Mouse (Mus musculus) urinary bladder, postnatal 14 days (tissue): ENCODE results near the gene Dnajc7.
"Not testable (repeated sequence)": the region's sequence is repeated elsewhere in the genome, so short reads cannot be mapped to it uniquely, and the experiment has no call there.

ENCODE experiments used
- DNase-seq: peaks from one replicate; pipeline ENCODE4 v3.0.0; 2021; ENCODE audit warnings: low spot score

The Dnajc7 gene

DNA sequence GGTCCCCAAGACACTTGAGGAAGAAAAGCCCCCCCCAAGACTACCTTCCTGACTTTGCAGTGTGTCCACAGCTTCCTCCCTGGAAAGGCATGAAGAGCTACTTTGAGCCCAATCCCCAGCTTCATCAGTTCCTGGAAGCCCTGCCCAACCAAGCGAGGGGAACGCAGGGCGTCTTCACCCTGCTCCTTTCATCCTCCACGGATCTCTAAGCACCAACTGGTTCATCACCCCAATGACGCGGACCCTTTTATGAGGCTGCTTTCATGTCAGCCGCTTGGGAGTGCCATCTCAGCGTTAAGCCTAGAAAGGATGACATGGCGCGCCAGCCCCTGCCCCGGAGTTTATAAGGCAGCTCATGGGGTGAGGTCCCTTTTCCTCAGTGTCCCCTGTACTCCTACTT lies at the start of gene Dnajc7:
Dnajc7 (minus strand) TSS at position 187 of the 400 bp plus-strand sequence.
- DNase-seq = no peak

DNA sequence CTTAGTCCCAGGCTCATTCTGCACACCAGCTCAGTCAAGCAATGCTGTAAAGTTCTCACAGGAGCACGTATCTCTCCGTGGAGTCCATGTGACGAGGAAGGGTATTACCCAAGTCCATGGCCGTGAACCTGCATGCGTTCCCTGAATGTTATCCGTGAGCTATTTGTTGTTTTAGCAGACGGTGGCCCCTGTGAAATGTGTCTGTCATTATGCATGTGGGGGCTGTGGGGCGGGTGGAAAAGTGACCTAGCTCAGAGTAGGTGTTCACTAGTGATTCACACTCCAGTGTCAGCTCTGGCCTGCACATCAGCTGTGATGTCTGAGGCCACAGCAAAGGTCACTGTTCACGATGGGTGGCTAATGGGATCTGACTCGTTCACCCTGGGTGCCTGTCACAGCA lies 39.8 kb upstream of the Dnajc7 start:
- DNase-seq = no peak

- DNase-seq = no peak
These were observed 36.5 kb upstream of the Dnajc7 start for GRCm38 (mm10) chr11:100656458-100656857.

DNA sequence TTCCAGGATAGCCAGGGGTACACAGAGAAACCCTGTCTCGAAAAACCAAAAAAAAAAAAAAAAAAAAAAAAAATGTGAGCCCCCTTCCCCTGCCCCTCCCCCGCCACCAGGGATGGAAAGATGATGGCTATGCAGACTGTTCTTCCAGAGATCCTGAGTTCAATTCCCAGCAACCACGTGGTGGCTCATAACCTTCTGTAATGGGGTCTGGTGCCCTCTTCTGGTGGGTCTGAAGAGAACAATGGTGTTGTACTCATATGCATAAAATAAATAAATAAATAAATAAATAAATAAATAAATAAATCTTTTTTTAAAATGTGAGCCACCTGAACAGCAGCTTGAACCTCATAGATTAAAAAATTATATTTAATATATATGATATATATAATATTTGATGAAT lies 35.6 kb upstream of the Dnajc7 start:
- not testable (repeated sequence) for DNase-seq

GRCm38 (mm10) chr11:100651748-100652147 lies 31.8 kb upstream of the Dnajc7 start:
- DNase-seq = no peak

DNA sequence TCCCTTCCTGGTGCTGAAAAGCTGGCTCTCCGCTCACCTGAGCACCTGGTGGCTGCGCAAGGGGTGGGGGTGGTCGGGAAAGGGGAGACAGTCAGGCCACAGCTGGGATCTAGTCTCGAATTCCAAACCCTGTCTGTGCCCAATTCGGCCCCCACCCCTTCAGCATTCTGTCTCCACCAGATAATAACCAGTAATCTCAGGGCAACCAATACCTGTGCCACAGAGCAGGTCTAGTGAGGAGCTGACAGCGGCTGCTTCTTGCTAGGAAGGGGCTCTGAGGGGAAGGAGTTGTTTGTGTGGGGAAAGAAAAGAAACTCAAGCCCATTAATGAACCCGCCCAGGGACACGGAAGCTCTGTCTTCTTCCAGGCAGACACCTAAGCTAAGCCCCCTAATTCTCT lies 31.2 kb upstream of the Dnajc7 start:
- no peak for DNase-seq

DNA sequence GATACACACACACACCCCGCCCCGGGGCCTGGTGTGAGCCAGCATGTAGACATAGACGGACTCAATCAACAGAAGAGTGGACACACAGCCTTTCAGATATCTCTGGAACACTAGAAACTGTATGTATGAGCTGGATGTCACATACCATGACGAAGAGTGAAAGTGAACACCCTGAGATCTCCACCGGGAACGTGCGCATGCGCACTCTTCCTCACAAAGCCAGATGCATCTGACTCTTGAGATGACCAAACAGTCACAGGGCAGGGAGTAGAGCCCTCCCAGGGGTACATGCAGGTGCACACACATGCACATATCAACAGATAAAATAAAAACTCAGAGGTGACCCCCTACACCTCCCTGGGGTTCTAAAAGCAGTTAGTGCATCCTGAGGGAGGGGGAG lies 28.4 kb upstream of the Dnajc7 start:
- DNase-seq = no peak

DNA sequence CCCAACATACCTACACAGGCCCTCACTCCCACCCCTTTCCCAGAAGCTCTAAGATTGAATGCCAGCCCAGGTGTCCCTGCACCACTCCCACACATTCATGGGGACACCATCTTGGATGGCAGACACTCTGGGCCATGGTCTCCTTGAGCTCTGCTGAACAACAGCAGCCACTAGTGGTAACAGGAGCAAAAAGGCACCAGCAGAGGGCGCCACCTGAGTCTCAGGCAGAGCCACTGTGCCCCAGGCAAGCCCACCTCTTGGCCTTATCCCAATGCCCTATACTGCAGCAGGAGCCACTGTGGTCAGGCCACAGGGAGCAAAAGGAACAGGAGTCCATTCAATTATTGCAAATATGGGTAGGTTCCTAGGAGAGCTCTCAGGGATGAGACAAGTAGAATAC lies 26.3 kb upstream of the Dnajc7 start:
- DNase-seq = no peak

DNA sequence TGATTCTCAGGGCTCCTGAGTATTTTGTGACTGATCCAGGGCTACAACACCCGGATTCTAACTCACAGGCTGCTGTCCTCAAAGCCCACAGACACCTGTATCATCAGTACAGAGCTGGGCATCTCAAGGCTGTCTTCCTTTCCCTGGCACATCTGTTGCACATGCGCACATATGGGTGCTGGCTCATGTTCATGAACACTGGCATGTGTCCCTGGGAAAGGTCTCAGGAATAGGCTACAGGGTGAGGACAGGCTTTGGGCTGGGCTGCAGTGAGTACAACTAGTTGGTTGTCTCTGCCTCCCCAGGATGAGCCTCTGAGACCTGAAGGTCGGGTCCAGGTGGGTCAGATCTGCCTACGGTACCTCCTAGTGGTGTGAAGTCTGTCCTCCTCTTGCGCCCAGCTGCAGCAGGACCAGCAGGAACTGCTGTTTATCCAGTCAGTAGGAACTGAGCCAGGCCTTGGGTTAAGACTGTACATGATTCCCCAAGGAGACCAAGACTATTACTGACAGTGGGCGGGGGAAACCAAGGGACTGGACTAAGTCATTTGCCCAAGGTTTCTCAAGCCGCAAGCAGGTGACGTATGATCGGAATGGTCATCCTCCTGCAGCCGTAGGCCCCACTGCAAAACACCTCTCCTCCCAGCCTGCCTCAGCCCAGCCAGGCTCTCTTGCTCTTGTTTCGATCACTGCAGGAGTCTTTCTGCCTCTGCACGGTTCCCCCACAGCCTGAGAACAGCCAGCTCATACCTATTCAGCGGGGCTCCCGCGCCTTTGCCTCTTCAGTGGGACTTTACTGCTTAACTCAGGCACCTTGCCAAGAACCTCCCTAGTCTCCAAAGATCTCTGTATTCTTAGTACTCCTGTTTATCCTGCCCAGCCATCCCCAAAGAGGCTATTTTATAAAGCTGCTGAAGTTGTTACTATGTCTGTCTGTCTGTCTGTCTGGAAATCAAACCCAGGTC lies 23.9 kb upstream of the Dnajc7 start:
- no peak for DNase-seq

DNA sequence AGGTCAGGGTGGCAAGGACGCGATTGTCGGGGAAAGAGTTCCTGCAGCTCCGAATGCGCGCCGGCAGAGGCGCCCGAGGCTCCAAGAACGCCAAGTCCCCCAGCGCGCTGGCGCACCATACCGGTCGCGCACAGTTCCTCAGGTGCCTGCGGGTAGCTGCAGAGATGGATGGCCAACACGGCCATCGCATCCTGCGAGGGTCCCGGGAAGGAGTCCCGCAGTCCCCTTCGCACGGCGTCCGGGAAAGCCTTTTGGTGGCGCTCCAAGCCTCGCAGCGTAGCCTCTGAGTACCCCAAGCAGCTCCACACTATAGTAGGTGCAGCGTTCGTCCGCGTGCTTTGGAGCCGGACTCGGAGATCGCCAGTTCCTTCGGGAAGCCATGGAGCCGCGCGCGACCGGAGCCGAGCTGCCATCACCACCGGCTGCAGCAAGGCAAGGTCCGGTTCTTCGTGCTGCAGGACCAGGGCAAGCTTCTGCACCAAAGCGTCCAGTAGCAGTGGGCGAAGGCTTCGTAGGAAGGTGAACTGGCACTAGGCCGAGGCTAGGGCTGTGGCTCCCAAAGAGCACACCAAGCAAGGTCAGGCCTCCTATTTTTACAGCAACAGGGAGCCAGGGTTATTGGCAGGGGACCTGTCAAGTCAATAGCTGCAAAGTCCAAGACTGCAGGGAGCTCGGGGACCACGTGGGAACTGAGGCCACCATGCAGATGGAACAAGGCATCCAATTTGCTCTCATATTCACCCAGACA lies 20.4 kb upstream of the Dnajc7 start:
- no peak for DNase-seq

DNA sequence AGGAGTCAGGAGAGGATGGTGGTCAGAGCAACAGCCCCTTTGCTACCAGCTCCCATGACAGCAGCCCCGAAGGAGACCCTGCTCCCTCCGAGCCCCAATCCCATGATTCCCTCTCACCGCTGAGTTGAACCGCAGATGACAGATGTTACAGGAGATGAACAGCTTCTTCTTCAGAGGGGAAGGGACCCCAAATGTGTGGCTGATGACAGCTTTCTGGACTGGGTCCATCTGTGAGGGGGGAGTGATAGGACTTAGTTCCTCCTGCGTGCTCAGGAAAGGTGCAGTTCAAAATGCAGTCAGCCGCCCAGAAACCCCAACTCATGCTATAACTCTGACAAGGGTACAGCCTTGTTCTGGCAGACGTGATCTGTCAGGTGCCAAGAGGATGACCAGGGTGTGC lies 14.6 kb upstream of the Dnajc7 start:
- DNase-seq = no peak

DNA sequence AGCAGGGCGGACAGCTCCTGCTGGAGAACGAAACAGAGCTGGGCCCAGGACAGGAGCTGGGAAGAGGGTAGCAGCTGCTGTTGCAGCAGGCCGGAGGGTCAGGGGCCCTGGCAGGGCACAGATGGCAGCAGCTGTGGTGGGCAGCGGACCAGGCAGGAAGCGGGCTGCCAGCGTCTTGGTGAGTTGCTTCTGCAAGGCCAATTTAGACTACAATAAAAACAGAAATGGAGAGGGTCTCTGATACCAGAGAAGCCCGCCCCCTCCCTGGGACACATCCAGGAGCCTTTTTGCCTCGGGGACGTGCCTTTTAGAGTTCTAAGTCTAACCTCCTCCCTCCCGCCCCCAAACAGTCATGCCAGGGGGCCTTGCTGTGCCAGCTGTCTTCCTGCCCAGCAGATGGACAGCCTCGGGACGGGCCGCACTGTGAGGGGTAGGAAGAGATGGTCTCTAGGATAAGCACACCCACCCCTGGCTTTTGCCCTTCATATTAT lies 8.9 kb upstream of the Dnajc7 start:
- DNase-seq = no peak

- DNase-seq = no peak
These were observed 8.1 kb upstream of the Dnajc7 start for GRCm38 (mm10) chr11:100628056-100628455.

- DNase-seq = peak; percentile 85
These were observed 6.8 kb upstream of the Dnajc7 start for GRCm38 (mm10) chr11:100626701-100627195.

DNA sequence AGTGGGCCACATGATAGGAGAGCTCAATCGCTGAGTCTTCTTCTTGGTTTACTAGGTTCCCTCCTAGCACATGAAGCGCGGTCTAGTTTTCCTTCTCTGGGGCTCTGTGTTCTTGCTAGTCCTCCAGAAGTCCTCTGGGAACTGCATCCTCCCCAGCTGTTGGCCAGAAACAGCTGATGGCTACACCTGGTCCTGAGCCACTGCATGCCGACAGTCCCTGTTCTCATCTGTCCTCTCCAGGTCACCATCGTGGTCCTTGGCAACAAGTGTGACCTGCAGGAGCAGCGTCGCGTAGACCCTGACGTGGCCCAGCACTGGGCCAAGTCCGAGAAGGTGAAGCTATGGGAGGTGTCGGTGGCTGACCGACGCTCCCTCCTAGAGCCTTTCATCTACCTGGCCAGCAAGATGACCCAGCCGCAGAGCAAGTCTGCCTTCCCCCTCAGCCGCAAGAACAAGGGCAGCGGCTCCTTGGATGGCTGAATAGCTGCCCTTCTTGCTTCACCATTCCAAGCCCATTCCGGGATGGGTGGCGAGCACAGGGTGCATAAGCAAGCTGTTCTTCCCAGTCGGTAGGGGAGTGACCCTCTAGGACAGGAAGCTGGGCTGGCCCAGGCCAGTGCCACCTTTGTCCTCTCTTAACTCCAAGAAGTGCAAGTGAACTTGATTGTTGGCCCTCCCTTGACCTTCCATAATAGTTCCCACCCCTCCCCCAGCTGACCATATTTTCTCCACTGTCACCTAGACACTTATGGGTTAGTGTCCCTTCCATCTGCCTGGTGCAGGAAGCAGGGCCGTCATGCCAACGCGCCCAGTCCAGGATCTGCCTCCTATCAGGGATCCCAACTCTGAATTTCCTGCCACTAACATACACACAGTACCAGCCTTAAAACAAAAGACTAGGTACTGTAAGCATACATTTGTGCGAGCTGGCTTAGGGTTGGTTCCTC lies 6.1 kb upstream of the Dnajc7 start:
- DNase-seq = no peak

- peak; percentile 47 for DNase-seq
These were observed 3.9 kb upstream of the Dnajc7 start for GRCm38 (mm10) chr11:100623867-100624266.

GRCm38 (mm10) chr11:100622714-100623113 lies 2.7 kb upstream of the Dnajc7 start:
- peak; percentile 95 for DNase-seq

- DNase-seq = peak; percentile 94
These were observed 438 bp downstream of the Dnajc7 start for GRCm38 (mm10) chr11:100619485-100619975.

- DNase-seq = peak; percentile 58
These were observed 1.0 kb downstream of the Dnajc7 start, which contains the start of gene Nkiras2 for GRCm38 (mm10) chr11:100618761-100619484. Gene Nkiras2 (plus strand): TSS chr11:100619244.

- no peak for DNase-seq
These were observed 2.5 kb downstream of the Dnajc7 start for GRCm38 (mm10) chr11:100617480-100617879.

DNA sequence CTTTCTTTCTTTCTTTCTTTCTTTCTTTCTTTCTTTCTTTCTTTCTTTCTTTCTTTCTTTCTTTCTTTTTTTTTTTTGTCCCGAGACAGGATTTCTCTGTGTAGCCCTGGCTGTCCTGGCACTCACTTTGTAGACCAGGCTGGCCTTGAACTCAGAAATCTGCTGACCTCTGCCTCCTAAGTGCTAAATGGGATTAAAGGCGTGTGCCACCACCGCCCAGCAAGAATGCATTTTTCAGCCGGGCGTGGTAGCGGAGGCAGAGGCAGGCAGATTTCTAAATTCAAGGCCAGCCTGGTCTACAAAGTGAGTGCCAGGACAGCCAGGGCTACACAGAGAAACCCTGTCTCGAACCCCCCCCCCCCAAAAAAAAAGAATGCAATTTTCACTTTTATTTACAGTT lies 3.1 kb downstream of the Dnajc7 start:
- DNase-seq = not testable (repeated sequence)
